Mouse (Mus musculus) fibroblast of lung, adult 2 months (primary cell): ENCODE measurements around the gene Tbc1d10a.

Experiments
- DNase-seq: peaks from one replicate; pipeline ENCODE4 v3.0.0-alpha.2; 2011; ENCODE audit warnings: low read depth

Tbc1d10a gene

GRCm38 (mm10) chr11:4237389-4237912, 50.9 kb downstream of the Tbc1d10a start:
- DNase-seq, result no peak

DNA sequence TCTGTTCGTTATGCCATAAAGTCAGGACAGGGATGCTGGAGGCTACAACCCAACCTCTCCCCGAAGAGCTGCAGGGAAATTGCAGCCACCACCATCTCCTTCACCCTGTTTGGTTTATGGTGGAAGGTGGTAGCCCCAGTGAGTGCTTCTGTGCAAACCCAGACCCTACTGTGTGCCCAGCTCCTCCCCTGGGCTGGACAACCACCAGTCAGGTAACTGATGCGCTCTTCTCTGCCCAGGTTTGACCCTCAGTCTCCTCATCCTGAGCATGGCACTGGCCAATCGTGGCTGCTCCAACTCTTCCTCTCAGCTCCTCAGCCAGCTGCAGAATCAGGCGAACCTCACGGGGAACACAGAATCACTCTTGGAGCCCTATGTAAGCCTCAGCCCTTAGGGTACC, 51.6 kb downstream of the Tbc1d10a start:
- no peak for DNase-seq

- no peak for DNase-seq
Measured at GRCm38 (mm10) chr11:4239691-4240090, 53.1 kb downstream of the Tbc1d10a start.

DNA sequence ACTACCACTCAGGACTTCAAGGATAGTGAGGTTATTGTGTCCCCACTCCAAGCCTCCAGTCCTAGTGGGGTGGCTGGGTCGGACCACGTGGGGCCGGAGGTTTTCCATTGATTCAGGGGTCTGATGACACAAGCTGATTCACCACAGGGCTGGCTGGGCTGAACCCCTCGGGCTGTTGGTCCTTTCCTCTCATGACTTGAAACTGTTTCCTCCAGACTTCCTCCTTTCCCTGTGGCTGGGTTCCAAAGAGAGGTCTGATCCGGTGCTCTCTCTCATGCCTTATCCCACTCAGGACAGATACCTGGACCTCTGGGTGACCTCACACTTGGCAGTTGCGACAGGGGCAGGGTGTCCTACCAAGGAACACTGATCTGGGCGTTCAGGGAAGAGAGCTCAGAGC, 53.6 kb downstream of the Tbc1d10a start:
- DNase-seq, result no peak

DNA sequence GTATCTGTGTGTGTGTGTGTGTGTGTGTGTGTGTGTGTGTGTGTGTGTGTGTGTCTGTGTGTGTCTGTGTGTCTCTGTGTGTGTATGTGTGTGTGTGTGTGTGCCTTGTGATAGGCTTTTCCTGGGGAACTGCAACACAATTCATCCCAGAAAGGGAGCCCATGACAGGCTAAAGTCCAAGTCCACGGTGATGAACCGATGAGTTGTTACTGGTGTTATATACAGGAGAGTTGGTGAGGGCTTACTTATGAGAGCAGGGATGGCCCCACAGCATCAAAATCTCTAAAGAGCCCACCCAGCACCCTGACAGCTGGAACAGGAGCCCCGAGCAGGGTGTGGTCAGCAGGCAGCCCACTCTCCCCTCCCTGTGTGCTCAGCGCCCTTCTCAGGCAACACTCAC, 54.6 kb downstream of the Tbc1d10a start:
- no peak for DNase-seq

DNA sequence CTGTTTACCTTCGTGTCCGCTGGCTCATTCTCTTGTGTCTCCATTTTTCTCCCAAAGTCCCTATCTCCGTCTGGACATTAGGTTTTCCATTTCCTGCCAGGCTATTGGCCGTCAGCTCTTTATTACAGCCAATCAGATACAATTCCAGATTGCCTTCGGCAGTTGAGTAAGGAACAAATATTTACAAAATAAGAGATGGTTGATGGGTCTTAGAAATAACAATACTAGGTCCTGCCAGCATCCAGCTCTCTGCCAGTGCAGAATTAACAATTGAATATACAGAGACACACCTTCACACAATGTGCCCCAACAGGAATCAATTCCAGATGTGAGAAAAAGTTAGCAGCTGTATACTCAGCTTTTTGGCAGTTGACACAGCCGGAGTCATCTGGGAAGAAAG, 59.5 kb downstream of the Tbc1d10a start:
- no peak for DNase-seq

DNA sequence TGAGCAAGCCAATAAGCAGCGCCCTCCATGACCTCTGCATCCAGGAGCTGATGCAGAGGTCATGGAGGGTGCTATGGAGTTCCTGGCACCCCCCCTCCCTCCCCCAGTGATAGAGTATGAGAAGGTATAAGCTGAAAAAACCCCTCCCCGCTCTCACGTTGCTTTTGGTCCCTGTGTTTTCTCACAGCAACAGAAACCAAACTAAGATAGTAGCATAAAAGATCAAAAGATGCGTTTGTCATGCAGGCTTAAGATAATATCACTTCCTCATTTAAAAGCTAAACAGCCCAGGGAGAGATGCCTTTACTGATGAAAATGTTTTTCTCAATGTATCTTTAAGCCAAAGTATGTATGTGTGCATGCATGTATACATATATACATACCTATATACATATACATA, 60.0 kb downstream of the Tbc1d10a start:
- no peak for DNase-seq

- DNase-seq, result no peak
Measured at GRCm38 (mm10) chr11:4247201-4247959, 60.8 kb downstream of the Tbc1d10a start.

DNA sequence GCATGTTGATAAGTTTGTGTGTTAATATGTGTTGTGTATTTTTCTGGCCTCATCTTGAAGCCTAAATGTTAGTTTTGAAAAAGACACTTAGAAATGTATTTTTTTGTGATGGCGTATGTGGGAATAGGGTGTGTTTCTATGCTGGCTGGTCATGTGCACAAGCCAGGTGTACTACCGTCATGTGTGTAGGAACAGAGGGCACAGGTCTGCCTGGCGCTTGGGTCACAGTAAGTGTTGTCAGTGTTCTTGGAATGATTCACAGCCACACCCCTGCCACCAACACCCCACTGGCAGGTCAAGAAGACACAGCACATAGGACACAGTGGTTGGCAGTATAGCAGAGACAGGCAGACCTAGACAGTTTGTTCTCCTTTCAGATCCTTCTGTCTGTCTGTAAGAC, 62.6 kb downstream of the Tbc1d10a start:
- no peak for DNase-seq

GRCm38 (mm10) chr11:4250290-4250689, 63.7 kb downstream of the Tbc1d10a start:
- DNase-seq, result no peak

GRCm38 (mm10) chr11:4251376-4251775, 64.8 kb downstream of the Tbc1d10a start:
- DNase-seq, result no peak

DNA sequence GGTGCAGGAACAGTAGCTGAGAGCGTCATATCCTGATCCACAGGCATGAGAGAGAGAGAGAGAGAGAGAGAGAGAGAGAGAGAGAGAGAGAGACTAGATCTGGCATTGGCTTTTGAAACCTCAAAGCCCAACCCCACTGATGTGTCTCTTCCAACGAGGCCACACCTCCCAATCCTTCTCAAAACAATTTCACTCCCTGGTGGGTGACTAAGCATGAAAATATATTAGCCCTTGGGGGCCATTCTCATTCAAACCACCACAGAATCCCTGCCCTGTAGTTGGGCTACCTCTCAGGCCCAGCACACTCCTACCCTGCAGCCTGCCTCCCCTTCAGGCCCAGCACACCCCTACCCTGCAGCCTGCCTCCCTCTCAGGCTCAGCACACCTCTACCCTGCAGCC, 66.3 kb downstream of the Tbc1d10a start:
- DNase-seq, result no peak

GRCm38 (mm10) chr11:4256846-4257607, 70.4 kb downstream of the Tbc1d10a start, which contains the start of gene Lif:
Lif (plus strand) TSS chr11:4257557.
- no peak for DNase-seq

DNA sequence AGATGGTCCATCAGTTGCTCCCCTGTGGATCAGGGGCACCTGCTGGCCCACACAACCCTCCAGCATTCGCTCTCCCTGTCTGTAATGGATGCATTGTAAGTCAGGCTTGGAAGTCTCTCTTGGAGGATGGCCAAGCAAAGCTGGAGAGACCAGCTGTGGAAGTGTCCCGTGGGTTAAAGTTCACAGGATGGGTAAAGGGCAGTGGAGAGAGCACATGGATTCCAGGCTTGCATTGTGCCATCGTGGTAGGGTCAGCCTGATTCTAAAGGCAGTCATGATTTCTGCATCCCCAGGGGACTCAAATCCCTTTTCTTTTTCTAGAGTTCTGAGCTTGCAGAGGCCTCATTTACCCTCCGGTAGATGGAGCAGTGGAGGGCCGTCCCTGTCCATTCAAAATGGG, 71.2 kb downstream of the Tbc1d10a start:
- DNase-seq, result no peak

- DNase-seq, result peak; percentile 55
Measured at GRCm38 (mm10) chr11:4258657-4259082, 72.1 kb downstream of the Tbc1d10a start.

GRCm38 (mm10) chr11:4260463-4261187, 74.0 kb downstream of the Tbc1d10a start:
- DNase-seq, result no peak

DNA sequence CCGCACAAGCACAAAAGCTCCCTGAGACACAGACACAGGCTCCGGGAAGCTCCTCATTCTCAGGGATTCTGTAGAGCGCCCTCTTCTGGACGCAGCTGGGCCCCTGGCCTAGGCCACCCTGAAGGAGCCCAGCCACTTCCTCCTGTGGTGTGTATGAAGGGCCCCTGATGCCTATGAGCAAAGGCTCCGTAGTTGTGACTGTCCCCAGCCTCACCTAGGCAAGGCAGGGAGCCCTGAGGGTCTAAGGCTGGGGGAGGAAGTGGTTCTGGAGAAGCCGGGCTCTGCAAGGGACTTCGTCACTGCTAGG, 74.6 kb downstream of the Tbc1d10a start:
- DNase-seq, result no peak

GRCm38 (mm10) chr11:4261969-4262368, 75.4 kb downstream of the Tbc1d10a start:
- no peak for DNase-seq

DNA sequence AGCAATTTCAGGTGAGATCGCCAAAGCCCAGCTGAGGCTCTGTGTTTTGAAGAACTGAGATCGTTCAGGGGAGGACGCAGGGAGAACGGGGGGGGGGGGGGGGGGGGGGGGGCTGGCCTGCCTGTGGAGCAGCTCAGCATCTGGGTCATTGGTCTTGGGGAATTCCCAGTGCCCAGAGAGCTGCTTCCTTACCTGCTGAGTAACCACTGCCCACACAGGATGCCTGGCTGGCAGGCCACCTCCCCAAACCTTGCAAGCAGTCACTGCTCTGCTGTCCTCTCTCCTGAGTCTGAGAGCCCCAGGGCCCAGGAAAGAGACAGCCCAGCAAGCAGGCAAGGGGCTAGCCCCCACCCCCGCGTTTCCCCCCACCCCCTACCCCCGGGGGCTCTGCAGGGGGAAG, 76.3 kb downstream of the Tbc1d10a start:
- no peak for DNase-seq

DNA sequence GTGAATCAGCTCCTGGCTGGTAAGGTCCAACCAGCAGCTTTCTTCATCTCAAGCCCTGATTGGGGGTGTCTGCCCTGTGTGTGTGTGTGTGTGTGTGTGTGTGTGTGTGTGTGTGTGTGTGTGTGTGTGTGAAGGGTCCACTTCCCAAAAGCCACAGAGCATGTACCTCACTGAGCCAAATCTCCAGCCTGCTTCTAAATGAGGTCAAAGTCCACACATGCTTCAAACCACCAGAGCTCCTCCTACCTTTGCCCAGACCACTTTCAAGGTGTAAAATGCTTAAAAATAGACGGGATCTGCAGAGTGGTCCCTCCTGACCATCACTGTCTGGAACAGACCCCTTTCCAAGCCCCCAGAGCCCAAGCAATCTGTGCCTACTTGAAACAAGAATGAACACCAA, 76.7 kb downstream of the Tbc1d10a start:
- no peak for DNase-seq

GRCm38 (mm10) chr11:4264066-4264465, 77.5 kb downstream of the Tbc1d10a start:
- DNase-seq, result no peak
